Mouse (Mus musculus) forebrain, embryonic 15.5 days (tissue): ENCODE results near the gene Klhl29. TPM values are rescaled to one million over a fixed set of nuclear protein-coding genes. Genes with fewer than 3 reads are reported as not detected.

Experiments
- ATAC-seq: fragments of 200-750 bp; cut with Nextera tagmentation; replicated peaks from 2 replicates; pipeline ENCODE4 v1.8.0; 2017; ENCODE audit warnings: mild to moderate bottlenecking, moderate TSS enrichment, moderate library complexity
- H3K27ac ChIP-seq: fragments of 300-500 bp; sonication (generic); replicated peaks from 2 replicates; pipeline ENCODE4 v1.5.1; 2015; ENCODE audit warnings: mild to moderate bottlenecking, inconsistent platforms
- H3K27me3 ChIP-seq: fragments of 300-500 bp; sonication (generic); 2 replicates; pipeline ENCODE4 v1.6.1; 2015; ENCODE audit warnings: inconsistent platforms
- H3K36me3 ChIP-seq: fragments of 300-500 bp; sonication (generic); 2 replicates; pipeline ENCODE4 v1.6.1; 2015; ENCODE audit warnings: mild to moderate bottlenecking, inconsistent platforms
- H3K4me1 ChIP-seq: fragments of 300-500 bp; sonication (generic); 2 replicates; pipeline ENCODE4 v1.6.1; 2015; ENCODE audit warnings: inconsistent platforms
- H3K4me2 ChIP-seq: fragments of 300-500 bp; sonication (generic); replicated peaks from 2 replicates; pipeline ENCODE4 v1.6.1; 2015; ENCODE audit warnings: mild to moderate bottlenecking, inconsistent platforms
- H3K4me3 ChIP-seq: fragments of 300-500 bp; sonication (generic); 2 replicates; pipeline ENCODE4 v1.5.1; 2015; ENCODE audit warnings: mild to moderate bottlenecking, inconsistent platforms
- H3K9ac ChIP-seq: fragments of 300-500 bp; sonication (generic); replicated peaks from 2 replicates; pipeline ENCODE4 v1.6.1; 2015; ENCODE audit warnings: mild to moderate bottlenecking, inconsistent platforms
- H3K9me3 ChIP-seq: fragments of 300-500 bp; sonication (generic); 2 replicates; pipeline ENCODE4 v1.6.1; 2016; ENCODE audit warnings: inconsistent platforms
- WGBS: fragments of 180-500 bp; shearing (Covaris S2); methylation state at CpG from one replicate; pipeline ENCODE4 v1.1.7; 2015; ENCODE audit warnings: mixed read lengths; 5-methylcytosine and 5-hydroxymethylcytosine counted together
- polyA plus RNA-seq: library from polyadenylated mRNA; unstranded; fragments of >200 nt; fragmentation: Nextera tagmentation; extraction: Ambion mirVana; gene quantifications from 2 replicates; pipeline ENCODE4 v1.2.1, GENCODE M21; 2015

Klhl29 gene
- polyA plus RNA-seq, 1 experiment from 2014 or later = 6.5 TPM

DNA sequence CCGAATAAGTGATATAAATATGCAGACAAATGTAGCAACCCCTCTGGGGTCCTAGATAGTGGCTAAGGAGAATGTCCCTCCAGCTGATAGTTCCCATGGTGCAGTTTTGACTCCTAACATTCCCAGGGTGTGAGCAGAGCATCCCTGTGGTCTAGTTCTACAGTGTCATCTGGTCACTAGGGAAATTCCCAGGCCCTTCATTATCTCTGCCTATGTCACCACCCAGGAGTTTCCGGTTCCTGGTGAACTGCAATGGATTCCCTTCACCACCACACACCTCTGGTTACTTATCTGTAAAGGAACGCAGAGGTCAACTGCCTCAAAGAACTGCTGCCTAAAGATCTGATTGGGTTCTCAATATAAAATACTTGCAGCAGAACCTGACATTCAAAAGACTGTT, 54.5 kb downstream of the Klhl29 start:
- no peak overlapping the region for H3K4me3 ChIP-seq
- no peaks in the 10 kb centered on the region for H3K36me3 ChIP-seq
- H3K9me3 ChIP-seq = no peaks in the 10 kb centered on the region
- H3K4me2 ChIP-seq = no peak overlapping the region
- ATAC-seq = no peak
- 96% methylated on average over 3 of the region's 3 CpGs for WGBS
- peaks cover 13% of the 10 kb centered on the region; the same call in 1 of the 2 replicates for H3K4me1 ChIP-seq
- no peak overlapping the region for H3K9ac ChIP-seq
- no peak overlapping the region for H3K27ac ChIP-seq
- H3K27me3 ChIP-seq = no peaks in the 10 kb centered on the region

DNA sequence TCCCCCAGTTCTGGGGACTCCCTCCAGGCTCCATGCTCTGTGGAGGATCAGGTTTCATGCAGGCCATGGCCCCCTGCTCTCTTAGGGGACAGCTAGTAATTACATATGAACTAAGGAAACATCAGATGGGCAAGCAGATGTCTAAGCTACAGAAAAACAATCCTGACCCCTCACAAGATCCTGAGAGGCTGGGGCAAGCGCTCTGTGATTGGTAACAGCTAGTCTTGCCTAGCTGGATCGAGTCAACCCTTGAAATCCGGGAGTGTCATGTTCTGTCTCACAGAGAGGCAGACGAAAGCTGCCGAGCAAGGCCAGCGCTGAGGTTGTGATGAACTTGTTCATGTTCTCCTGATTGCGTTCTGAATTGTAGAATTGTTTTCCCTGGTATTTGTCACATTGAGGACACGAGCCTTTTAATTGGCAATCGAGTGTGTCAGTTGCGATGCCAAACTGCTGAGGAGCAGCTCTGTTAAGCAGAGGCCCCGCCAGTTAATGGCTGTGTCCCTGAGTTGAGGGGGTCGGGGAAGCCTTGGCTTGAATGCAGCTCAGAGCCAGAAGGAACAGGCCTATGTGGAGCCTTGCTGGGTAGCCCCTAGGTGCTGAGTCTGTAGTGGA, 56.0 kb downstream of the Klhl29 start:
- H3K9me3 ChIP-seq = no peaks in the 10 kb centered on the region
- H3K9ac ChIP-seq = no peak overlapping the region
- no peaks in the 10 kb centered on the region for H3K27me3 ChIP-seq
- 29% methylated on average over 12 of the region's 12 CpGs for WGBS
- H3K4me3 ChIP-seq = no peak overlapping the region
- no peak overlapping the region for H3K27ac ChIP-seq
- ATAC-seq = peak; percentile 57; the same call in 1 of the 2 replicates
- peaks cover 13% of the 10 kb centered on the region; the same call in 1 of the 2 replicates for H3K4me1 ChIP-seq
- no peaks in the 10 kb centered on the region for H3K36me3 ChIP-seq
- no peak overlapping the region for H3K4me2 ChIP-seq

DNA sequence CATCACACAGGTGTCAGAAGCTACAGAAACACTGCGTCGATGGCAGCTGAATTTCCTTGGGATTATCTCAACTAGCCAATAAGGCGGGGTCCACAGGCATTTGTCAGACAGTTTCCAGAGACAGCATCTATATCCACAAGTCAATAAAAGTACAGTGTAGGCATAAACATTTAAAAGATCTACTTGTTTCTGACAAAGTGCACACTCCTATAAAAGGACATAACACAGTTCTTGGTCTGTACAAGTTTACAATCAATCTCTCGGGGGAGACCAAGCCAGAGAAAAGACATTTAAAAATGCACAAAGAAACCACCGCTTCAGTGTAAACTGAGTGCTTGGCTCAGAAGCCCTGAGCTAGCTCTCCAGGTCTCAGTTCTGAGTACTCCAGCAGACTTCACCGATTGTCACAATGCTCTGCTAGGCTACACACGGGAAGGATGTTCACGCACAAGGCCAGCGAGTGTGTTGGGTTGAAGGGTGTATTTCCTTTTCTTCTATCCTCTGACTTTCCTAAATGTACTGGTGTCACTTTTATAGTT, 59.4 kb downstream of the Klhl29 start:
- no peak overlapping the region for H3K9ac ChIP-seq
- H3K4me3 ChIP-seq = no peak overlapping the region
- WGBS = 90% methylated on average over 9 of the region's 9 CpGs
- H3K9me3 ChIP-seq = no peaks in the 10 kb centered on the region
- no peak overlapping the region for H3K27ac ChIP-seq
- H3K4me2 ChIP-seq = no peak overlapping the region
- no peaks in the 10 kb centered on the region; the same call in 1 of the 2 replicates for H3K36me3 ChIP-seq
- H3K27me3 ChIP-seq = no peaks in the 10 kb centered on the region
- peaks cover 13% of the 10 kb centered on the region; the same call in 1 of the 2 replicates for H3K4me1 ChIP-seq
- no peak for ATAC-seq

DNA sequence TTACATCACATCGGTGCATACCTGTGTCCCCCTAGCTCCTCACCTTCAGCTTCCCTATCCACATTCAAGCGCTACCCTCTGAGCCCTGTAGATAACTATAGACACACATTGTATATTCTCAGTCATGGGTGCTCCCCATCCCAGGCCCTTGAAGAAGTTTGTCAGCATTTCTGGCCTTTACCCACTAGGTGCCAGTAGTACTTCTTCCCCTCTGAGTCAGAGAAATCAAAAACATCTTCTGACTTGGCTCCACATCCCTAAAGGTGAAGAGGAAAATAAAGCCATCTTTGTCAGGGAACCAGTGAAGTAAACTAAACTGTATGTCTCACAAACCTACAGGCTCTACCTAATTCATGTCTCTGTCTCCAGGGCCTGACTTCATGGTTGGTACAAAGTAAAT, 67.6 kb downstream of the Klhl29 start:
- Histone ChIP-seq H3K9ac (no peak overlapping the region), H3K4me2 (no peak overlapping the region), H3K36me3 (no peaks in the 10 kb centered on the region), H3K27ac (no peak overlapping the region), H3K4me3 (no peak overlapping the region), H3K9me3 (no peaks in the 10 kb centered on the region), H3K27me3 (no peaks in the 10 kb centered on the region), H3K4me1 (peaks cover 4% of the 10 kb centered on the region; the same call in 1 of the 2 replicates)
- ATAC-seq = no peak
- 93% methylated on average over 2 of the region's 2 CpGs for WGBS

DNA sequence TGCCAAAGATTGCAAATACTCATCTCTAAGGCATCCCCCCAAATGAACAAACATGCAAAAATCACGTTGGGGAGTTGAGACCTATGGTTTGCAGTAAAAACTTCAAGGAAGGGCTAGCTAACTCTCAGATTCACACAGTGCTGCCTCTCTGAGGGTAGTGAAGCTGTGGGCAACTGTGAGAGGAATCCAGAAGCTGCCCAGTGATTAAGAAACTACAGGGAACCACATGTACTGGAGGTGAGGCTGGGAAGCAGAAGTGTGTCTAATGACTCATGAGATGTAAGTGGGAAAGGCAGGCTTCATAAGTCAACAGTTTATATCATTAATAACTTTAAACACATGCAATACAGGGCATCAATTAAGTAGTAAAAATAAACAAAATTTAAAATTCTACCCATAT, 70.0 kb downstream of the Klhl29 start:
- Histone ChIP-seq H3K27me3 (no peaks in the 10 kb centered on the region), H3K9ac (no peak overlapping the region), H3K27ac (no peak overlapping the region), H3K4me3 (no peak overlapping the region), H3K9me3 (no peaks in the 10 kb centered on the region), H3K4me1 (peaks cover 10% of the 10 kb centered on the region), H3K4me2 (no peak overlapping the region), H3K36me3 (no peaks in the 10 kb centered on the region)
- no peak for ATAC-seq
- WGBS = 68% methylated on average over 1 of the region's 1 CpGs

DNA sequence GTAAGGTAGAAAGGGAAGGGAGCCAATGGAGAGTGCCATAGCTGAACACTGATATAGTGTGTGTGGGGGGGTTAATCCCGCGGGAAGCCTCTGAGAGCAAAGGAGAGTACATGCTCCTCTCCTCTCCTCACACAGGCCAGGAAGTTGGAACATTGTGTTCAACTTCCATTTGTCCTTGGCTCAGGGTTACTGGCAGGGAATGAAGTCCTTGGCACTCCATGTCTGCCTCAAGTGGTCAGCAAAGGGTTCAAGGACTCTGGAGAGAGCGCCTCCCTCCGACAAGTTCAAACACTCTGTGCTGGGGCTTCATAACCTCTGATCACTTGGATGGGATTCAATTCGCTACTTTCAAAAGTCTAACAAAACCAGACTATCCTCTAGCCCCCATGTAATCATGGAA, 71.6 kb downstream of the Klhl29 start:
- no peak for ATAC-seq
- no peak overlapping the region for H3K27ac ChIP-seq
- H3K9me3 ChIP-seq = no peaks in the 10 kb centered on the region
- H3K36me3 ChIP-seq = no peaks in the 10 kb centered on the region
- whole genome bisulfite sequencing = 82% methylated on average over 5 of the region's 5 CpGs
- no peak overlapping the region for H3K4me3 ChIP-seq
- H3K9ac ChIP-seq = no peak overlapping the region
- H3K4me2 ChIP-seq = no peak overlapping the region
- no peaks in the 10 kb centered on the region for H3K27me3 ChIP-seq
- H3K4me1 ChIP-seq = peaks cover 13% of the 10 kb centered on the region

DNA sequence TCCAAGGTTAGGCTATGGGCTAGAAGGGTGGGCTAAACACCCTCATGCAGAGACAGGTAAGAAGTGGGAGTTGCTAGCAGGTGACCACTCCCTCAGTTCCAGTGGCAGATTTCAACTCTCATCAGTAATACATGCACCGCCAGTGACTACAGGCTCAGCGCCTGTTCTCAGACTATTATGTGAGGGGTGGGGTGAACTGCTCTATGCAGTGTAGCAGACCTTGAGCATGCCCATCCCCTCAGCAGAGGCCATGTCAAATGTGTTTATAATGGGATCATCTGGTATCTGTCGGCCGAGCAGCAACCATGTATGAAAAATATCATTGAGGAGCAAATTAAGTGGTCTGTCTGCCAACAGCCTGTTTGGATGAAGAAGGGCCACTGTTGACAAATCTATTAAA, 72.4 kb downstream of the Klhl29 start:
- Histone ChIP-seq H3K27me3 (no peaks in the 10 kb centered on the region), H3K36me3 (no peaks in the 10 kb centered on the region), H3K4me1 (peaks cover 13% of the 10 kb centered on the region), H3K9me3 (no peaks in the 10 kb centered on the region), H3K4me2 (no peak overlapping the region), H3K9ac (no peak overlapping the region), H3K4me3 (no peak overlapping the region), H3K27ac (no peak overlapping the region)
- 88% methylated on average over 4 of the region's 4 CpGs for WGBS
- ATAC-seq = no peak

DNA sequence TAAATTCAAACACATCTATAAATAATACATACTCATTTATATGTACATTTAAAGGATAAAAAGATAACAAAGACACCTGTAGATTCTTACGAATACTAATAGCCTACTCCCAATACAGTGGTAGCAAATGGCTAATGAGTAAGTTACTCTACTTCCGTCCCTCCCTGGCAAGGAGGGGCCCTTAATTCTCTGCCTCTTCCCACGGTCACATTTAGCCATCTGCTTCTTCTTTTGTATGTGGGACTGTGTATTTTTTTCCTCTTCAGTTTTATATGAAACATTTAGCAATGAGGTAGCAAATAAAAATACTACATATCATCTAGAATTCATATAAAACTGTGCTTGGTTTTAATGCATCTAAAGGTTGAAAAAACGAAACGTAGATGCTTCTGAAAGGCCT, 73.6 kb downstream of the Klhl29 start:
- no peaks in the 10 kb centered on the region for H3K36me3 ChIP-seq
- H3K9me3 ChIP-seq = no peaks in the 10 kb centered on the region
- H3K9ac ChIP-seq = no peak overlapping the region
- ATAC-seq = no peak
- no peak overlapping the region for H3K4me3 ChIP-seq
- H3K27ac ChIP-seq = no peak overlapping the region
- WGBS = 66% methylated on average over 5 of the region's 5 CpGs
- H3K4me2 ChIP-seq = no peak overlapping the region
- no peaks in the 10 kb centered on the region for H3K27me3 ChIP-seq
- H3K4me1 ChIP-seq = peaks cover 18% of the 10 kb centered on the region

DNA sequence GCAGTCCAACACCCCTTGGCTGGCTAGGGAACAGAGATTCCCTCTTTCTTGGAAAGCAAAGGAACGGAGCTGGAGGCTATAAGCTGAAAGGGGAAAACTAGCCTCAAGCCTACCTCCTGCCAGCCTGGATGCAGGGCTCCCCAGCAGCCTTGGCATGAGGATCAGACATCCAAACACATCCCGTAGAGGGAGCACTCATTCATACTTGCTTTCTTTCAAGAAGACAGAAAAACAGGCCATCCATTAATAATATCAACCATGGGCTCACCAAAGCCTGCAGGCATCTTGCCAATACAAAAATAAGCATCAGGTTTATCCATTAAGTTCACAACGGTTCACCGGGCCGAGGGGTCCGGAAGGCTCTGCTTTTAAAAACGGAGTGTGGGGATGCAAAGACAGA, 79.1 kb downstream of the Klhl29 start:
- 45% methylated on average over 7 of the region's 7 CpGs for WGBS
- Histone ChIP-seq H3K4me2 (no peak overlapping the region), H3K9me3 (no peaks in the 10 kb centered on the region), H3K4me1 (peaks cover 16% of the 10 kb centered on the region), H3K9ac (no peak overlapping the region), H3K27ac (no peak overlapping the region), H3K4me3 (no peak overlapping the region), H3K36me3 (no peaks in the 10 kb centered on the region), H3K27me3 (no peaks in the 10 kb centered on the region)
- ATAC-seq = 0 out of 2 replicates have a peak, but pooled peaks have one; percentile 42

DNA sequence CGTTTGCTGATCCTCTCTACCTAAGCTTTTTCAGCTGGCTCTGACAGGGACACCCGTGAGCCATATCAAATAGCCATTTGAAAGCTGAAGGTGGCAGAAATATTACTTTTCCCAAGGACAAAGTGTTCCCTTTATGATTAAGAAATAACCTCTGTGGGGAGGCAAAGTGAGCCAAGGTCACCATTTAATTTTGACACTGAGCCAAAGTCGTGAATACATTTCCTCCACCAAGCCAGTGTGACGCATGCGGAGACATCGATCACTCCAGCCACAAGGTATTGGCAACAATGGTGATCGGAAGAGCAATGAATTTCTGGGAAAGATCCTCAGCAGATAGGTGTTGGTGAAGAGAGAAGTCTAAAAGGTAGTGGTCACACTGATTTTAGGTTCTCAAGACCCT, 83.2 kb downstream of the Klhl29 start:
- 89% methylated on average over 7 of the region's 7 CpGs for WGBS
- Histone ChIP-seq H3K4me2 (no peak overlapping the region), H3K9ac (no peak overlapping the region), H3K27ac (no peak overlapping the region), H3K9me3 (no peaks in the 10 kb centered on the region), H3K4me1 (peaks cover 11% of the 10 kb centered on the region), H3K4me3 (no peak overlapping the region), H3K27me3 (no peaks in the 10 kb centered on the region), H3K36me3 (no peaks in the 10 kb centered on the region)
- no peak for ATAC-seq

DNA sequence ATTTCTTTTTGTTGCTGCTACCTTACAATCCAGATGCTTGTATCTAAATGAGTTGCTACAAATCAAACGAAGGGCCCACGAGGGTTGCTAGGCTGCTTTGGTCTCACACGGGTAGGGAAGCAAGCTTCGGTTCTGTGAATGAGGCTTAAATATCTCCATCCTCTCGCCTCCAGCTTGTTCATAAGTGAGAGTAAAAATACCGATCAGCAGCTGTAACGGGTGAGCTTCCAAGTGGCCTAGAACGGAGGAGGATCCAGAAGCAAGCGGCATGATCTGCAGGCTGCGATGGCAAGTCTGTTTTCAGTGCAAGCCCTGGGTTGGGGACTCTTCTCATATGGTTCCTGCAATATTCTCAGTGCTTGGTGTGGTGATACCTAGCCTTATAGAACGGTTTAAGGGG, 89.9 kb downstream of the Klhl29 start:
- ATAC-seq = no peak
- WGBS = 84% methylated on average over 11 of the region's 11 CpGs

DNA sequence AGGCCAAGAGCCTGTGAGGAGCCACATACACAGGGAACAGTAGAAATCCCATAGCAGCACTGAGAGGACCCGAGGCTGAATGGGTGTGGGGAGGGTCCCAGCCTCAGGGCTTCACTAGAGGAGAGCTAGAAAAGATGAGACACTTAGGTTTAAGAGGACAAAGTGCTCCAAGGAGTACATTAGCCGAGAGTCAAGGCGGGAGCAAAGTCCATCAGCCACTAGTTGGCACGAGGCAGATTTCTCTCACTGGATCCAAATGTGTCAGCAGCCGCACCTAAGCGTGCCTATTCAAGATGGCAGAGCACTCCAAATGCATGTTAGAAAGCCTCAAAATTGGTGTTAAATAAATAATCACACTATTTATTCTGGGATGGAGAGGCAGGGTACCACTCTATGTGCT, 90.5 kb downstream of the Klhl29 start:
- no peaks in the 10 kb centered on the region for H3K27me3 ChIP-seq
- H3K4me3 ChIP-seq = no peak overlapping the region
- 89% methylated on average over 6 of the region's 6 CpGs for WGBS
- H3K4me2 ChIP-seq = no peak overlapping the region
- no peak overlapping the region for H3K27ac ChIP-seq
- H3K9me3 ChIP-seq = no peaks in the 10 kb centered on the region
- H3K4me1 ChIP-seq = peaks cover 5% of the 10 kb centered on the region
- no peak for ATAC-seq
- no peak overlapping the region for H3K9ac ChIP-seq
- H3K36me3 ChIP-seq = no peaks in the 10 kb centered on the region

More for the DNA sequence above, 89.9 kb downstream of the Klhl29 start:
- no peak overlapping the region for H3K4me2 ChIP-seq
- H3K36me3 ChIP-seq = no peaks in the 10 kb centered on the region
- no peak overlapping the region for H3K27ac ChIP-seq
- H3K4me1 ChIP-seq = no peaks in the 10 kb centered on the region
- H3K27me3 ChIP-seq = no peaks in the 10 kb centered on the region
- H3K9ac ChIP-seq = no peak overlapping the region
- H3K9me3 ChIP-seq = no peaks in the 10 kb centered on the region
- H3K4me3 ChIP-seq = no peak overlapping the region

DNA sequence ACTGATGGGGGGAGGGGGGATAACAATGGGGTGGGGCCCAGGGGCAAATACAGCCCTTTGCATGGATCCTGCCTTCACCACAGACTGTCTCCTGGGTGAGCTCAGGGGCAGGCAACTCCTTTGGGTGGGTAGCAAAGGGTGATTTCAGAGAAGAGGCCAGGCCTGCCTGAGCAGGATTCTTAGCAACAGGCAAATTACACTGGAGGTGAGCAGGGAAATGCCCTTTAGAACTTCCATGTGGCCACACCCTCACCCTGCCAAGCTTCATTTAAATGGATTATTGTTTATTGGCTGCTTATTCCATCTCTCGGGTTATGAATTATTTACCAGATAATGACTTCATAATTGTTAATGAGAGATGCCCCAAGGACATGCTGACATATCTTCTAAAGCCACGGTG, 91.8 kb downstream of the Klhl29 start:
- H3K27me3 ChIP-seq = no peaks in the 10 kb centered on the region
- no peak overlapping the region for H3K4me2 ChIP-seq
- H3K4me1 ChIP-seq = peaks cover 10% of the 10 kb centered on the region
- H3K4me3 ChIP-seq = no peak overlapping the region
- H3K36me3 ChIP-seq = no peaks in the 10 kb centered on the region
- H3K27ac ChIP-seq = no peak overlapping the region
- no peaks in the 10 kb centered on the region for H3K9me3 ChIP-seq
- ATAC-seq = no peak
- no peak overlapping the region for H3K9ac ChIP-seq
- WGBS = 76% methylated on average over 2 of the region's 2 CpGs
